In the genomic region with DNA sequence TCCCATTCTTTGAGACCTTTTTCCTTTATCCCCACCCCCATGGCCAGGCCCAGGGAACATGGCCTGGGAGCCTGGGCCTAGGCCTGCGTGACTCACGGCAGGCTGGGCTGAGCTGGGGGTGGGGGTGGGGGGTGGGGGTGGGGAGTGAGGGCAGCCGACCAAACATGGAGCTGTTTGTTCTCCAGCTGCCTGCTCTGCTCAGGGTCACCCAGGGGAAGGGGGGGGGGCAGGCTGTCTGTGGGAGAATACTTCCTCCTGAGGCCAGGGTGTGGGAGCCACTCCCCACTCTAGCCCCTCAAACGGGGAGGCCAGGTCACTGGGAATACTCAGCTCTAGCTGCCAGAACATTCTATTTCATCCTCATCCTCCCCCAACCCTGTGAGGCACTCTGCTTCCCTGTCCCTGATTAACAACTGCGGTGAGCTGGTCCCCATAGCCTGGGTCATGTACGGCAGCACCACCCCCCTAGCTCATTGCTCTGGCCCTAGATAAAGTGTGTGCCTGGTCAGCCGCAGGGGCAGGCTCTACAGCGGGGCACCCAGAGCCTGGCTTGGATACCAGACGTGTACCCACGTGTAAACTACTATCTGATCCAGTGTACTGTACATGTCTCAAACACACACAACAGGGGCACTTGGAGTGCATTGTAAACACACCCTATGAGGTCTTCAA, we compare ENCODE assay signal across 9 mouse cellular contexts. TPM values are rescaled to one million over a fixed set of nuclear protein-coding genes. Genes with fewer than 3 reads are reported as not detected.
A peak's percentile ranks its signal among the peaks of the same experiment; 100 is the strongest.
DNase-seq lines count a peak whose midpoint lies in the region; ATAC-seq and TF ChIP-seq lines count a peak whose summit lies in the region.
"Had no signal": no experiment of that assay in that cellular context is flagged by ENCODE, and none has a peak within 500 bp of the region (broad histone marks: within the 10 kb centered on the region; RNA-seq: fewer than 3 reads in every experiment).

No protein-coding gene starts in this region.

- 0 out of 2 replicates have a peak, but pooled peaks have one; percentile 30 for TF ChIP-seq POLR2A in embryonic fibroblast, embryonic 13.5 days (IDR thresholded peaks at IDR 0.05; ENCODE audit: low read depth, low read length)

- 0 out of 2 replicates have a peak overlapping the region, but pooled peaks have one; percentile 6 for H3K4me2 ChIP-seq in kidney, embryonic 16.5 days (replicated peaks; ENCODE audit: low read depth, low read length)
- no peak overlapping the region for H3K4me2 ChIP-seq in intestine, embryonic 15.5 days (replicated peaks)
- H3K4me2 ChIP-seq in neural tube, embryonic 12.5 days (replicated peaks): peak overlapping the region; percentile 31
- H3K4me2 ChIP-seq: embryonic facial prominence, embryonic 15.5 days had no signal

- DNase-seq in kidney, postnatal 36 days: no peak
- DNase-seq in cerebellum, postnatal 10 days: no peak
- no peak for DNase-seq in left cerebral cortex, adult 11 months (ENCODE audit: low spot score)
- no peak for DNase-seq in T-cell, adult 2 months (ENCODE audit: low spot score)

- peaks cover 42% of the 10 kb centered on the region for H3K4me1 ChIP-seq in kidney, embryonic 16.5 days (ENCODE audit: insufficient read depth, low read length)
- H3K4me1 ChIP-seq in embryonic fibroblast, embryonic 13.5 days (ENCODE audit: control insufficient read depth, insufficient read depth, low read length): peaks cover 4% of the 10 kb centered on the region; the same call in 1 of the 2 replicates
- H3K4me1 ChIP-seq in intestine, embryonic 15.5 days (replicated peaks): peaks cover 39% of the 10 kb centered on the region
- peaks cover 51% of the 10 kb centered on the region for H3K4me1 ChIP-seq in neural tube, embryonic 12.5 days

- no peak for TF ChIP-seq CTCF in embryonic fibroblast, embryonic 13.5 days (IDR thresholded peaks at IDR 0.05; ENCODE audit: borderline replicate concordance, insufficient read depth, low read length)

- peak; percentile 56 for ATAC-seq in kidney, embryonic 16.5 days (ENCODE audit: low FRiP score, low TSS enrichment)
- peak; percentile 76 for ATAC-seq in intestine, embryonic 15.5 days
- ATAC-seq in neural tube, embryonic 12.5 days (ENCODE audit: low FRiP score, low read depth): peak; percentile 26; the same call in 1 of the 2 replicates

- peak overlapping the region; percentile 55; the same call in 1 of the 2 replicates for H3K27ac ChIP-seq in kidney, embryonic 16.5 days (ENCODE audit: low read length)
- peak overlapping the region; percentile 52 for H3K27ac ChIP-seq in embryonic fibroblast, embryonic 13.5 days (ENCODE audit: insufficient read depth, low read length)
- H3K27ac ChIP-seq in intestine, embryonic 15.5 days: peak overlapping the region; percentile 49; the same call in 1 of the 2 replicates
- no peak overlapping the region for H3K27ac ChIP-seq in neural tube, embryonic 12.5 days
- H3K27ac ChIP-seq: embryonic facial prominence, embryonic 15.5 days had no signal

- no peaks in the 10 kb centered on the region for H3K27me3 ChIP-seq in kidney, embryonic 16.5 days (ENCODE audit: insufficient read depth, low read length)
- no peaks in the 10 kb centered on the region for H3K27me3 ChIP-seq in intestine, embryonic 15.5 days (replicated peaks)
- peaks cover 8% of the 10 kb centered on the region; the same call in 1 of the 2 replicates for H3K27me3 ChIP-seq in neural tube, embryonic 12.5 days (replicated peaks)
- H3K27me3 ChIP-seq: embryonic facial prominence, embryonic 15.5 days had no signal

- H3K4me3 ChIP-seq in kidney, embryonic 16.5 days (ENCODE audit: low read length): no peak overlapping the region
- no peak overlapping the region for H3K4me3 ChIP-seq in embryonic fibroblast, embryonic 13.5 days (ENCODE audit: insufficient read depth, low read length)
- no peak overlapping the region for H3K4me3 ChIP-seq in intestine, embryonic 15.5 days (replicated peaks)
- H3K4me3 ChIP-seq in neural tube, embryonic 12.5 days: no peak overlapping the region
- H3K4me3 ChIP-seq: embryonic facial prominence, embryonic 15.5 days had no signal

- H3K9me3 ChIP-seq in kidney, embryonic 16.5 days (ENCODE audit: low read length): no peaks in the 10 kb centered on the region
- no peaks in the 10 kb centered on the region for H3K9me3 ChIP-seq in intestine, embryonic 15.5 days
- no peaks in the 10 kb centered on the region for H3K9me3 ChIP-seq in neural tube, embryonic 12.5 days
- H3K9me3 ChIP-seq: embryonic facial prominence, embryonic 15.5 days had no signal

- H3K9ac ChIP-seq in kidney, embryonic 16.5 days (replicated peaks; ENCODE audit: low read length): no peak overlapping the region
- no peak overlapping the region for H3K9ac ChIP-seq in intestine, embryonic 15.5 days
- no peak overlapping the region for H3K9ac ChIP-seq in neural tube, embryonic 12.5 days
- H3K9ac ChIP-seq: embryonic facial prominence, embryonic 15.5 days had no signal

- 5% methylated on average over 10 of the region's 10 CpGs for WGBS in kidney, embryonic 16.5 days
- 6% methylated on average over 9 of the region's 10 CpGs for WGBS in intestine, embryonic 15.5 days
- WGBS in neural tube, embryonic 12.5 days: 14% methylated on average over 10 of the region's 10 CpGs

- no peaks in the 10 kb centered on the region for H3K36me3 ChIP-seq in kidney, embryonic 16.5 days (ENCODE audit: insufficient read depth, low read length)
- H3K36me3 ChIP-seq in intestine, embryonic 15.5 days: no peaks in the 10 kb centered on the region
- H3K36me3 ChIP-seq in neural tube, embryonic 12.5 days: no peaks in the 10 kb centered on the region
- H3K36me3 ChIP-seq: embryonic facial prominence, embryonic 15.5 days had no signal

RNA-seq across cellular contexts. Expression of a gene that starts 28.2 kb away (rescaled TPM):
- polyA plus RNA-seq in kidney, embryonic 16.5 days (2015; fragmentation: Nextera tagmentation; extraction: Ambion mirVana): 3.3 and 3.5 TPM in 2 replicates
- polyA plus RNA-seq in embryonic fibroblast, embryonic 13.5 days (2011; ENCODE audit: insufficient read length, low read depth, missing spikeins): 10.6 and 12.3 TPM in 2 replicates
- polyA plus RNA-seq in intestine, embryonic 15.5 days (2015; fragmentation: Nextera tagmentation; extraction: Ambion mirVana): 4.3 and 4.6 TPM in 2 replicates
- 13.0 and 15.2 TPM in 2 replicates for polyA plus RNA-seq in neural tube, embryonic 12.5 days (2016; fragmentation: Nextera tagmentation; extraction: Ambion mirVana)

RNA-seq across cellular contexts. Expression of a gene that starts 36.3 kb away (rescaled TPM):
- polyA plus RNA-seq in kidney, embryonic 16.5 days (2015; fragmentation: Nextera tagmentation; extraction: Ambion mirVana): 0.25 TPM in 1 of 2 replicates, not detected in the other
- 0.91 TPM in 1 of 2 replicates, not detected in the other for polyA plus RNA-seq in embryonic fibroblast, embryonic 13.5 days (2011; ENCODE audit: insufficient read length, low read depth, missing spikeins)
- 14.3 and 17.6 TPM in 2 replicates for polyA plus RNA-seq in intestine, embryonic 15.5 days (2015; fragmentation: Nextera tagmentation; extraction: Ambion mirVana)
- 0.31 and 0.43 TPM in 2 replicates for polyA plus RNA-seq in neural tube, embryonic 12.5 days (2016; fragmentation: Nextera tagmentation; extraction: Ambion mirVana)

RNA-seq across cellular contexts. Expression of a gene that starts 39.3 kb away (rescaled TPM):
- polyA plus RNA-seq in kidney, embryonic 16.5 days (2015; fragmentation: Nextera tagmentation; extraction: Ambion mirVana): 2.0 and 2.2 TPM in 2 replicates
- not detected in 2 replicates for polyA plus RNA-seq in embryonic fibroblast, embryonic 13.5 days (2011; ENCODE audit: insufficient read length, low read depth, missing spikeins)
- 1.9 TPM in 2 replicates for polyA plus RNA-seq in intestine, embryonic 15.5 days (2015; fragmentation: Nextera tagmentation; extraction: Ambion mirVana)
- polyA plus RNA-seq in neural tube, embryonic 12.5 days (2016; fragmentation: Nextera tagmentation; extraction: Ambion mirVana): not detected in 2 replicates

RNA-seq across cellular contexts. Expression of a gene that starts 49.1 kb away (rescaled TPM):
- not detected in 2 replicates for polyA plus RNA-seq in kidney, embryonic 16.5 days (2015; fragmentation: Nextera tagmentation; extraction: Ambion mirVana)
- not detected in 2 replicates for polyA plus RNA-seq in embryonic fibroblast, embryonic 13.5 days (2011; ENCODE audit: insufficient read length, low read depth, missing spikeins)
- not detected in 2 replicates for polyA plus RNA-seq in intestine, embryonic 15.5 days (2015; fragmentation: Nextera tagmentation; extraction: Ambion mirVana)
- polyA plus RNA-seq in neural tube, embryonic 12.5 days (2016; fragmentation: Nextera tagmentation; extraction: Ambion mirVana): 0.38 and 0.51 TPM in 2 replicates

RNA-seq across cellular contexts. Expression of a gene that starts 60.0 kb away (rescaled TPM):
- polyA plus RNA-seq in kidney, embryonic 16.5 days (2015; fragmentation: Nextera tagmentation; extraction: Ambion mirVana): 0.36 and 0.49 TPM in 2 replicates
- not detected in 2 replicates for polyA plus RNA-seq in embryonic fibroblast, embryonic 13.5 days (2011; ENCODE audit: insufficient read length, low read depth, missing spikeins)
- polyA plus RNA-seq in intestine, embryonic 15.5 days (2015; fragmentation: Nextera tagmentation; extraction: Ambion mirVana): not detected in 2 replicates
- polyA plus RNA-seq in neural tube, embryonic 12.5 days (2016; fragmentation: Nextera tagmentation; extraction: Ambion mirVana): not detected in 2 replicates

Comparison
In these comparisons a context has a peak if more than half of its experiments do, and no peak if none do; other contexts are left out.
1. ATAC-seq: peak in every context shown above with its lines; median percentile 76 in intestine, embryonic 15.5 days; 56 in kidney, embryonic 16.5 days; 26 in neural tube, embryonic 12.5 days.